Mouse (Mus musculus): ENCODE data around the gene Gm42517. TPM values are rescaled to one million over a fixed set of nuclear protein-coding genes. Genes with fewer than 3 reads are reported as not detected.

Gm42517 gene
- polyA plus RNA-seq, 1 experiment = 1.3 TPM

DNA sequence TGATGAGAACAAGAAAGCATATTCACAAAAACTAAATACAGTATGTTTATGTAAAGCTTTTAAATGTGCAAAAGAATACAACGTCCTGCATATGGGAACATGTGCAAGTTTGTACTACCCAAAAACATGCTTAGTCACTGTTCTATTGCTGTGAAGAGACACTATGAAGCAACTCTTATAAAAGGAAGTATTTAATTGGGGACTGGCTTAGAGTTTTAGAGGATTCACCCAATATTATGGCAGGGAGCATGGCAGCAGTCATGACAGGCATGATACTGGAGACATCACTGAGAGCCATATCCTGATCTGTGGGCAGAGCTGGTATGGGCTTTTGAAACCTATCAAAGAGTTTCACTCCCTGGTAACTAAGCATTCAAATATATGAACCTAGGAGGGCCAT is 9.9 kb downstream of the Gm42517 start:
- no peak for TF ChIP-seq CTCF (IDR thresholded peaks at IDR 0.05; ENCODE audit: extremely low read depth, insufficient read depth, insufficient read length, insufficient replicate concordance)
- TF ChIP-seq POLR2A (IDR thresholded peaks at IDR 0.05; ENCODE audit: low read depth, low read length) = no peak
- Histone ChIP-seq H3K36me3 (ENCODE audit: control insufficient read depth, insufficient read depth, low read length) (no peaks in the 10 kb centered on the region), H3K27me3 (ENCODE audit: control insufficient read depth, insufficient read depth, low read length) (no peaks in the 10 kb centered on the region), H3K4me3 (ENCODE audit: extremely low read depth, insufficient read depth, insufficient read length) (no peak overlapping the region), H3K4me1 (ENCODE audit: control insufficient read depth, insufficient read depth, insufficient read length) (no peaks in the 10 kb centered on the region), H3K27ac (ENCODE audit: insufficient read depth, low read length) (no peak overlapping the region)
- no peak for DNase-seq (ENCODE audit: low read depth in 1 of 2, low spot score in 2 of 2)
- 65% methylated on average over 1 of the region's 1 CpGs for WGBS

GRCm38 (mm10) chr5:108354056-108354455 is 13.7 kb downstream of the Gm42517 start:
- no peak for DNase-seq (ENCODE audit: low read depth in 1 of 2, low spot score in 2 of 2)
- 79% methylated on average over 2 of the region's 2 CpGs for whole genome bisulfite sequencing
- no peaks in the 10 kb centered on the region for H3K4me1 ChIP-seq (ENCODE audit: control insufficient read depth, insufficient read depth, insufficient read length)
- no peaks in the 10 kb centered on the region for H3K27me3 ChIP-seq (ENCODE audit: control insufficient read depth, insufficient read depth, low read length)
- no peak overlapping the region for H3K27ac ChIP-seq (ENCODE audit: insufficient read depth, low read length)
- no peak overlapping the region for H3K4me3 ChIP-seq (ENCODE audit: extremely low read depth, insufficient read depth, insufficient read length)
- no peak for TF ChIP-seq POLR2A (IDR thresholded peaks at IDR 0.05; ENCODE audit: low read depth, low read length)
- TF ChIP-seq CTCF (IDR thresholded peaks at IDR 0.05; ENCODE audit: extremely low read depth, insufficient read depth, insufficient read length, insufficient replicate concordance) = no peak
- H3K36me3 ChIP-seq (ENCODE audit: control insufficient read depth, insufficient read depth, low read length) = peaks cover 2% of the 10 kb centered on the region; the same call in 1 of the 2 replicates

GRCm38 (mm10) chr5:108349511-108350148 is 18.1 kb downstream of the Gm42517 start:
- Histone ChIP-seq H3K27me3 (ENCODE audit: control insufficient read depth, insufficient read depth, low read length) (no peaks in the 10 kb centered on the region), H3K27ac (ENCODE audit: insufficient read depth, low read length) (no peak overlapping the region), H3K4me3 (ENCODE audit: extremely low read depth, insufficient read depth, insufficient read length) (no peak overlapping the region), H3K36me3 (ENCODE audit: control insufficient read depth, insufficient read depth, low read length) (peaks cover 7% of the 10 kb centered on the region), H3K4me1 (ENCODE audit: control insufficient read depth, insufficient read depth, insufficient read length) (no peaks in the 10 kb centered on the region)
- TF ChIP-seq CTCF (IDR thresholded peaks at IDR 0.05; ENCODE audit: extremely low read depth, insufficient read depth, insufficient read length, insufficient replicate concordance) (no peak), POLR2A (IDR thresholded peaks at IDR 0.05; ENCODE audit: low read depth, low read length) (no peak)
- no peak for DNase-seq (ENCODE audit: low read depth in 1 of 2, low spot score in 2 of 2)
- WGBS = 80% methylated on average over 9 of the region's 9 CpGs

DNA sequence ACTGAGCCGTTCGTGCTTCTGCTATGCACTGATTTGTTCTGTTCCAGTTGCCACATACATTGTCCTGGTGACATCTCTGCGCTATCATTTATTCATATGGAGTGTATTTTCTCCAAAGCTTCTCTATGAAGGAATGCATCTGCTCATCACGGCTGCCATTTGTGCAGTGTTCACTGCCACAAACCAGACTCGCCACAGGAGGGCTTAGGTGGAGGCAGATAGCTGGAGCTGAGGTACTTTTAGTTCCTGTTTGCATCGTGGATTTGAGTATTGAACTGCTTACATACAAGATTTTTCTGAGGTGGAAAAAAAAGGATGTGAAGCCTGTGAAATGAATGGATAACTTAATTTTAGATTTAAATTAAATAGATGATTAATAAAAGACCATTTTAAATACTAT is 19.9 kb downstream of the Gm42517 start:
- DNase-seq (ENCODE audit: low read depth in 1 of 2, low spot score in 2 of 2) = no peak
- H3K27ac ChIP-seq (ENCODE audit: insufficient read depth, low read length) = no peak overlapping the region
- WGBS = 75% methylated on average over 6 of the region's 6 CpGs
- TF ChIP-seq POLR2A (IDR thresholded peaks at IDR 0.05; ENCODE audit: low read depth, low read length) (no peak), CTCF (IDR thresholded peaks at IDR 0.05; ENCODE audit: extremely low read depth, insufficient read depth, insufficient read length, insufficient replicate concordance) (no peak)
- H3K4me3 ChIP-seq (ENCODE audit: extremely low read depth, insufficient read depth, insufficient read length) = no peak overlapping the region
- H3K36me3 ChIP-seq (ENCODE audit: control insufficient read depth, insufficient read depth, low read length) = peaks cover 9% of the 10 kb centered on the region
- no peaks in the 10 kb centered on the region for H3K4me1 ChIP-seq (ENCODE audit: control insufficient read depth, insufficient read depth, insufficient read length)
- no peaks in the 10 kb centered on the region for H3K27me3 ChIP-seq (ENCODE audit: control insufficient read depth, insufficient read depth, low read length)

DNA sequence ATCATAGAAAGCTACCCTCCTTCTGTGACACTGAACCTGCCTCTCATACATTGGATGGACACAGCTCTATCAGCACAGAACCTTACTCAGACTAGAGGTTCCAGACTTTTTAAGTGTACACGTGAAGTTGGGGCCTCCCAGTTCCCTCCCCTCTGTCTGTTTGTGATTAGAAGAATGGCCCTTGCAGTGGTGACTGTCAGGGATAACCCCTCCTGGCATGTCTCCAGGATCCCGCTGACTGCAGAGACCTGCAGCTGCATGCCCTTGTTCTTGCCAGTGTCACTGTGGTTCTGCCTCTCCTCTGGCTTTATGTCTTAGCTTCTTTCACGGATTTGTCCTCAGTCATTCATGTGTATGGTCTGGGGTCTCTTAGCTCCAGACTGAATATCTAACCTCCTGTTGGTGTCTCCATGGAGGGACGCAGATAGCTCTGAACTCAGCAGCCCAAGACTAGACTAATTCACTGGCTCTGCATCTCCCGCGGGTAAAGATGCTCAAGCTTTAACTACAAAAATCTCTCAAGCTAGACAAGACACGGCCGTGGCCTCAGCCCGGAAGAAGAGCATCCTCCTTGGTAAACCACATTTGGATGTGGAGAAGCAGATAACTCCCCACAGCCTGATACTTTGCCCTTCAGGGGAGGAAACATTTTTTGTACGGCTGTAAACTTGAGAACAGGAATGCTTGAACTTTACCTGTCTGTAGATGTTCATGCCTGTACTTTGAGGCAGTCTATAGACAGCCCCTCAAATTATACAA is 22.2 kb downstream of the Gm42517 start:
- Histone ChIP-seq H3K4me1 (ENCODE audit: control insufficient read depth, insufficient read depth, insufficient read length) (no peaks in the 10 kb centered on the region), H3K27me3 (ENCODE audit: control insufficient read depth, insufficient read depth, low read length) (no peaks in the 10 kb centered on the region), H3K27ac (ENCODE audit: insufficient read depth, low read length) (no peak overlapping the region), H3K36me3 (ENCODE audit: control insufficient read depth, insufficient read depth, low read length) (peaks cover 9% of the 10 kb centered on the region), H3K4me3 (ENCODE audit: extremely low read depth, insufficient read depth, insufficient read length) (no peak overlapping the region)
- DNase-seq (ENCODE audit: low read depth in 1 of 2, low spot score in 2 of 2) = no peak
- TF ChIP-seq POLR2A (IDR thresholded peaks at IDR 0.05; ENCODE audit: low read depth, low read length) = no peak
- no peak for TF ChIP-seq CTCF (IDR thresholded peaks at IDR 0.05; ENCODE audit: extremely low read depth, insufficient read depth, insufficient read length, insufficient replicate concordance)
- 66% methylated on average over 10 of the region's 10 CpGs for WGBS

- Histone ChIP-seq H3K4me3 (ENCODE audit: extremely low read depth, insufficient read depth, insufficient read length) (no peak overlapping the region), H3K36me3 (ENCODE audit: control insufficient read depth, insufficient read depth, low read length) (peaks cover 11% of the 10 kb centered on the region), H3K4me1 (ENCODE audit: control insufficient read depth, insufficient read depth, insufficient read length) (no peaks in the 10 kb centered on the region), H3K27me3 (ENCODE audit: control insufficient read depth, insufficient read depth, low read length) (no peaks in the 10 kb centered on the region), H3K27ac (ENCODE audit: insufficient read depth, low read length) (no peak overlapping the region)
- WGBS = 95% methylated on average over 4 of the region's 4 CpGs
- TF ChIP-seq CTCF (IDR thresholded peaks at IDR 0.05; ENCODE audit: extremely low read depth, insufficient read depth, insufficient read length, insufficient replicate concordance) (no peak), POLR2A (IDR thresholded peaks at IDR 0.05; ENCODE audit: low read depth, low read length) (no peak)
- no peak for DNase-seq (ENCODE audit: low read depth in 1 of 2, low spot score in 2 of 2)
Measured at GRCm38 (mm10) chr5:108343680-108344170, 24.0 kb downstream of the Gm42517 start.

GRCm38 (mm10) chr5:108338049-108338448 is 29.7 kb downstream of the Gm42517 start:
- Histone ChIP-seq H3K27me3 (ENCODE audit: control insufficient read depth, insufficient read depth, low read length) (no peaks in the 10 kb centered on the region), H3K27ac (ENCODE audit: insufficient read depth, low read length) (no peak overlapping the region), H3K36me3 (ENCODE audit: control insufficient read depth, insufficient read depth, low read length) (peaks cover 9% of the 10 kb centered on the region), H3K4me1 (ENCODE audit: control insufficient read depth, insufficient read depth, insufficient read length) (no peaks in the 10 kb centered on the region), H3K4me3 (ENCODE audit: extremely low read depth, insufficient read depth, insufficient read length) (no peak overlapping the region)
- WGBS = 75% methylated on average over 3 of the region's 3 CpGs
- TF ChIP-seq CTCF (IDR thresholded peaks at IDR 0.05; ENCODE audit: extremely low read depth, insufficient read depth, insufficient read length, insufficient replicate concordance) = no peak
- TF ChIP-seq POLR2A (IDR thresholded peaks at IDR 0.05; ENCODE audit: low read depth, low read length) = no peak
- DNase-seq (ENCODE audit: low read depth in 1 of 2, low spot score in 2 of 2) = no peak

Measured in spleen, adult 2 months (tissue).